In the genomic region with DNA sequence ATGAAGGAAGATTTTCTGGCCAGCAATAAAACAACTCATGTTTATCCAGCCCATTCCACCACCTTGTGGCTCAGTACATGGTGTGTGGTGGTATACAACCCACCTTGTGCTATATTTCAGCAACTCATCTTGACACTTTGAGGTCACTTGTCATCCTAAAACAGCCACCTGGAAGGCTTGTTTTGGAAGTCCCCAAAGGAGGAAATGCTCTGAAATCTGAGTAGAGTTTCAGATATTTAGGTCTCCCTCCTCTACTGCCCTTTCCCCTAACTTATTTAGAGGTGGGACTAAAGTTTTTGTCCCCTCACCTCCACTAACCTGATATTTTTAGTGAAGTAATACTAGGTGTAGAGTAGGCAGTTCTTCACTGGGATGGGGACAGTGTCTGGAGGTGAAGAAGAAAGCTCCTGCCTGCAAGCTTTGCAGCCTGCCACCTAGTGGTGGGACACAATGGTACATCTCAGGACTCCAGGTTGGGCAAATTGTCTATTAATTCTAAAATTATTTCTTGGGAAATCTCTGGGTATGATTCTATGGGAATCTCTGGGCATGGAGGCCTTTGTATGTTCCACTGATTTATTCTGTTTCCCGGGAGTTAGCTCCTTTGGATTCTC, we compare ENCODE assay signal across 8 mouse cellular contexts. TPM values are rescaled to one million over a fixed set of nuclear protein-coding genes. Genes with fewer than 3 reads are reported as not detected.
DNase-seq lines count a peak whose midpoint lies in the region; ATAC-seq and TF ChIP-seq lines count a peak whose summit lies in the region.

No protein-coding gene starts in this region.

- H3K4me2 ChIP-seq in embryonic facial prominence, embryonic 14.5 days (ENCODE audit: low read depth, low read length) = peak overlapping the region; percentile 81
- H3K4me2 ChIP-seq in heart, embryonic 15.5 days = peak overlapping the region; percentile 74

- TF ChIP-seq CTCF in E14TG2a.4 (conservative IDR thresholded peaks at IDR 0.05; ENCODE audit: low read length) = peak; percentile 86
- peak; percentile 89 for TF ChIP-seq CTCF in lung, adult 2 months (IDR thresholded peaks at IDR 0.05; ENCODE audit: insufficient read depth, low read length)

- peaks cover 22% of the 10 kb centered on the region for H3K4me1 ChIP-seq in E14TG2a.4 (replicated peaks; ENCODE audit: low read depth, low read length)
- H3K4me1 ChIP-seq in embryonic facial prominence, embryonic 14.5 days (ENCODE audit: control insufficient read depth, insufficient read depth, low read length) = peaks cover 3% of the 10 kb centered on the region
- H3K4me1 ChIP-seq in heart, embryonic 15.5 days (replicated peaks) = peaks cover 35% of the 10 kb centered on the region
- peaks cover 14% of the 10 kb centered on the region for H3K4me1 ChIP-seq in lung, adult 2 months (ENCODE audit: control insufficient read depth, insufficient read depth, low read length)

- no peak overlapping the region for H3K9ac ChIP-seq in embryonic facial prominence, embryonic 14.5 days (ENCODE audit: low read depth, low read length)
- H3K9ac ChIP-seq in heart, embryonic 15.5 days = peak overlapping the region; percentile 23; the same call in 1 of the 2 replicates

- peaks cover 16% of the 10 kb centered on the region for H3K27me3 ChIP-seq in E14TG2a.4 (ENCODE audit: insufficient read depth, low read length)
- no peaks in the 10 kb centered on the region for H3K27me3 ChIP-seq in embryonic facial prominence, embryonic 14.5 days (replicated peaks; ENCODE audit: control insufficient read depth, insufficient read depth, low read length)
- no peaks in the 10 kb centered on the region for H3K27me3 ChIP-seq in heart, embryonic 15.5 days

- no peak for ATAC-seq in embryonic facial prominence, embryonic 14.5 days (ENCODE audit: low read depth)
- ATAC-seq in heart, embryonic 15.5 days (replicated peaks; ENCODE audit: insufficient number of reproducible peaks, insufficient read depth, low FRiP score, low read depth) = no peak
- ATAC-seq in neutrophil, adult 5-6 weeks (ENCODE audit: extremely low read depth, insufficient number of reproducible peaks, low FRiP score, poor library complexity, severe bottlenecking) = peak; percentile 55; the same call in 1 of the 2 replicates

- H3K9me3 ChIP-seq in E14TG2a.4 (ENCODE audit: low read length) = no peaks in the 10 kb centered on the region
- H3K9me3 ChIP-seq in embryonic facial prominence, embryonic 14.5 days (ENCODE audit: control insufficient read depth, low read length) = no peaks in the 10 kb centered on the region
- H3K9me3 ChIP-seq in heart, embryonic 15.5 days (replicated peaks) = no peaks in the 10 kb centered on the region

- H3K27ac ChIP-seq in embryonic facial prominence, embryonic 14.5 days (replicated peaks; ENCODE audit: low read depth, low read length) = no peak overlapping the region
- no peak overlapping the region for H3K27ac ChIP-seq in heart, embryonic 15.5 days

- H3K4me3 ChIP-seq in E14TG2a.4 (replicated peaks; ENCODE audit: low read length) = no peak overlapping the region
- H3K4me3 ChIP-seq in embryonic facial prominence, embryonic 14.5 days (ENCODE audit: low read depth, low read length) = no peak overlapping the region
- peak overlapping the region; percentile 76 for H3K4me3 ChIP-seq in heart, embryonic 15.5 days
- H3K4me3 ChIP-seq in lung, adult 2 months (replicated peaks; ENCODE audit: extremely low read depth, low read depth, low read length) = no peak overlapping the region

- peak; percentile 74 for DNase-seq in adrenal gland, postnatal 25 days
- DNase-seq in embryonic facial prominence, embryonic 14.5 days (ENCODE audit: low spot score) = peak; percentile 42
- peak; percentile 75 for DNase-seq in kidney, postnatal 14 days
- peak; percentile 66 for DNase-seq in lung, adult 2 months
- DNase-seq in thymus, postnatal 25 days = peak; percentile 73

- H3K36me3 ChIP-seq in E14TG2a.4 (ENCODE audit: insufficient read depth, low read length) = no peaks in the 10 kb centered on the region
- no peaks in the 10 kb centered on the region for H3K36me3 ChIP-seq in embryonic facial prominence, embryonic 14.5 days (ENCODE audit: control insufficient read depth, insufficient read depth, low read length)
- H3K36me3 ChIP-seq in heart, embryonic 15.5 days = no peaks in the 10 kb centered on the region

- no peak for TF ChIP-seq POLR2A in lung, adult 2 months (IDR thresholded peaks at IDR 0.05; ENCODE audit: borderline replicate concordance, extremely low read depth, low read depth, low read length)

- whole genome bisulfite sequencing in embryonic facial prominence, embryonic 14.5 days = 30% methylated on average over 1 of the region's 1 CpGs
- 29% methylated on average over 1 of the region's 1 CpGs for WGBS in heart, embryonic 15.5 days
- WGBS in lung, adult 2 months = 28% methylated on average over 1 of the region's 1 CpGs

RNA-seq across cellular contexts. Expression of a gene that starts 2.5 kb away (rescaled TPM):
- total RNA-seq in adrenal gland, postnatal 25 days (2021) = 17.9 and 25.6 TPM in 2 replicates
- 2.2 and 2.8 TPM in 2 replicates for polyA plus RNA-seq in embryonic facial prominence, embryonic 14.5 days (2014; fragmentation: Nextera tagmentation; extraction: Ambion mirVana)
- 3.2 and 3.4 TPM in 2 replicates for polyA plus RNA-seq in heart, embryonic 15.5 days (2015; fragmentation: Nextera tagmentation; extraction: Ambion mirVana)
- 7.4 and 10.8 TPM in 2 replicates for polyA plus RNA-seq in lung, adult 2 months (2012; rRNA removed)
- 18.9 and 19.2 TPM in 2 replicates for total RNA-seq in neutrophil, adult 5-6 weeks (2017)

RNA-seq across cellular contexts. Expression of a gene that starts 17.7 kb away (rescaled TPM):
- total RNA-seq in adrenal gland, postnatal 25 days (2021) = 795 and 810 TPM in 2 replicates
- polyA plus RNA-seq in embryonic facial prominence, embryonic 14.5 days (2014; fragmentation: Nextera tagmentation; extraction: Ambion mirVana) = 121 and 123 TPM in 2 replicates
- polyA plus RNA-seq in heart, embryonic 15.5 days (2015; fragmentation: Nextera tagmentation; extraction: Ambion mirVana) = 165 and 188 TPM in 2 replicates
- 57.1 and 83.3 TPM in 2 replicates for polyA plus RNA-seq in lung, adult 2 months (2012; rRNA removed)
- 22.7 and 24.7 TPM in 2 replicates for total RNA-seq in neutrophil, adult 5-6 weeks (2017)

RNA-seq across cellular contexts. Expression of a gene that starts 30.8 kb away (rescaled TPM):
- 7.6 and 8.8 TPM in 2 replicates for total RNA-seq in adrenal gland, postnatal 25 days (2021)
- 8.4 and 10.1 TPM in 2 replicates for polyA plus RNA-seq in embryonic facial prominence, embryonic 14.5 days (2014; fragmentation: Nextera tagmentation; extraction: Ambion mirVana)
- 6.8 and 7.2 TPM in 2 replicates for polyA plus RNA-seq in heart, embryonic 15.5 days (2015; fragmentation: Nextera tagmentation; extraction: Ambion mirVana)
- polyA plus RNA-seq in lung, adult 2 months (2012; rRNA removed) = 1.2 and 2.6 TPM in 2 replicates
- total RNA-seq in neutrophil, adult 5-6 weeks (2017) = 6.0 and 8.4 TPM in 2 replicates
